ENCODE assay signal across 7 mouse cellular contexts in genomic region chr6:52584383-52584782, GRCm38 (mm10). TPM values are rescaled to one million over a fixed set of nuclear protein-coding genes. Genes with fewer than 3 reads are reported as not detected.
DNase-seq lines count a peak whose midpoint lies in the region; ATAC-seq and TF ChIP-seq lines count a peak whose summit lies in the region.

No protein-coding gene starts in this region.

- no peak overlapping the region for H3ac ChIP-seq in myocyte (ENCODE audit: control insufficient read depth, insufficient read length)

- DNase-seq in CH12.LX (ENCODE audit: extremely low read depth): peak; percentile 74
- peak; percentile 57 for DNase-seq in adrenal gland, postnatal 14 days
- peak; percentile 10 to 32 for DNase-seq in frontal cortex, postnatal 10 days (ENCODE audit: low spot score in 2 of 2)
- peak; percentile 43 to 45 for DNase-seq in left cerebral cortex, postnatal 14 days (ENCODE audit: low spot score in 2 of 2)
- DNase-seq in thymus, postnatal 14 days: no peak

- no peak overlapping the region for H3K27ac ChIP-seq in CH12.LX (ENCODE audit: insufficient read depth, low read depth)
- no peak overlapping the region for H3K27ac ChIP-seq in hindbrain, embryonic 15.5 days (replicated peaks)

- H3K9me3 ChIP-seq in CH12.LX (replicated peaks; ENCODE audit: low read length): no peaks in the 10 kb centered on the region
- H3K9me3 ChIP-seq in hindbrain, embryonic 15.5 days: no peaks in the 10 kb centered on the region

- WGBS in hindbrain, embryonic 15.5 days: 6% methylated on average over 8 of the region's 8 CpGs

- ATAC-seq in hindbrain, embryonic 15.5 days (ENCODE audit: low FRiP score, low read depth): peak; percentile 81

- dilution Hi-C loops in CH12.LX (cut with MboI; ENCODE audit: extremely low pct_ligation_motif_present, extremely low pct_unique_long_range_greater_than_20kb, low sequenced_read_pairs): no loop called here

- H3K4me3 ChIP-seq in CH12.LX (replicated peaks in 1 of 3; ENCODE audit: low read depth in 2 of 3, low read length in 2 of 3, poor library complexity in 1 of 3) (peak overlapping the region in 1 of 3 experiments; percentile 22), myocyte (no peak overlapping the region)
- no peak overlapping the region for H3K4me3 ChIP-seq in hindbrain, embryonic 15.5 days

- H3K27me3 ChIP-seq in CH12.LX (replicated peaks) (no peaks in the 10 kb centered on the region), myocyte (ENCODE audit: control insufficient read depth, insufficient read depth, insufficient read length) (no peaks in the 10 kb centered on the region)
- peaks cover 3% of the 10 kb centered on the region; the same call in 1 of the 2 replicates for H3K27me3 ChIP-seq in hindbrain, embryonic 15.5 days

- intact Hi-C loops in left cerebral cortex, postnatal 14 days (cut with DNase I): no loop called here

- no peak overlapping the region for H3K9ac ChIP-seq in CH12.LX (ENCODE audit: insufficient read depth, low read depth)
- no peak overlapping the region for H3K9ac ChIP-seq in hindbrain, embryonic 15.5 days

- TF ChIP-seq EP300 in CH12.LX (IDR thresholded peaks at IDR 0.05; ENCODE audit: low read length): peak; percentile 54

- H3K36me3 ChIP-seq in CH12.LX (replicated peaks in 1 of 2; ENCODE audit: control insufficient read depth in 1 of 2, insufficient read depth in 1 of 2, low read length in 1 of 2) (peaks cover 5 to 28% of the 10 kb centered on the region in 2 experiments), myocyte (ENCODE audit: control insufficient read depth, insufficient read depth) (no peaks in the 10 kb centered on the region)
- no peaks in the 10 kb centered on the region for H3K36me3 ChIP-seq in hindbrain, embryonic 15.5 days

- H3K4me2 ChIP-seq in CH12.LX (ENCODE audit: insufficient read depth, low read depth, poor library complexity, severe bottlenecking): no peak overlapping the region
- peak overlapping the region; percentile 14; the same call in 1 of the 2 replicates for H3K4me2 ChIP-seq in hindbrain, embryonic 15.5 days
- peak overlapping the region; percentile 57 for H3K4me2 ChIP-seq in myocyte (ENCODE audit: low read depth)

- TF ChIP-seq RAD21 in CH12.LX (IDR thresholded peaks at IDR 0.05; ENCODE audit: low read depth, low read length): no peak

- no peak for TF ChIP-seq CTCF in CH12.LX (conservative IDR thresholded peaks at IDR 0.05 in 1 of 2, IDR thresholded peaks at IDR 0.05 in 1 of 2; ENCODE audit: low read depth in 2 of 2, low read length in 2 of 2)

- H3K79me2 ChIP-seq in CH12.LX (replicated peaks; ENCODE audit: control insufficient read depth, extremely low read depth, insufficient read depth, poor library complexity, severe bottlenecking): 0 out of 2 replicates have a peak, but pooled peaks cover 2% of the 10 kb centered on the region
- no peaks in the 10 kb centered on the region for H3K79me2 ChIP-seq in myocyte (ENCODE audit: control insufficient read depth, insufficient read depth)

- TF ChIP-seq POLR2A in CH12.LX (IDR thresholded peaks at IDR 0.05; ENCODE audit: low read depth, low read length): no peak
- no peak for TF ChIP-seq POLR2A in myocyte (IDR thresholded peaks at IDR 0.05; ENCODE audit: insufficient read length, low read depth)

- in situ Hi-C loops in CH12.LX (cut with MboI; ENCODE audit: low pct_ligation_motif_present, low pct_unique_long_range_greater_than_20kb, low sequenced_read_pairs): loop anchor here (25.0 kb wide), 1 partner anchor 297 kb away; no protein-coding TSS in a partner anchor

- peaks cover 6 to 37% of the 10 kb centered on the region in 2 experiments for H3K4me1 ChIP-seq in CH12.LX (ENCODE audit: control insufficient read depth in 1 of 2, insufficient read depth in 2 of 2)
- peaks cover 7% of the 10 kb centered on the region for H3K4me1 ChIP-seq in hindbrain, embryonic 15.5 days (replicated peaks)

TF ChIP-seq in CH12.LX, 34 proteins besides CTCF, POLR2A, EP300 and RAD21:
- no peak for TF ChIP-seq ZMIZ1 (IDR thresholded peaks at IDR 0.05; ENCODE audit: low read depth, low read length)
- TF ChIP-seq ZC3H11A (IDR thresholded peaks at IDR 0.05; ENCODE audit: low read depth, low read length): no peak
- peak; percentile 72 for TF ChIP-seq MXI1 (IDR thresholded peaks at IDR 0.05; ENCODE audit: low read depth, low read length)
- TF ChIP-seq JUN (IDR thresholded peaks at IDR 0.05; ENCODE audit: insufficient read depth, low read depth, low read length): no peak
- no peak for TF ChIP-seq E2F4 (IDR thresholded peaks at IDR 0.05; ENCODE audit: insufficient replicate concordance, low read depth, low read length)
- peak; percentile 60; the same call in 1 of the 2 replicates for TF ChIP-seq TCF12 (IDR thresholded peaks at IDR 0.05; ENCODE audit: low read depth, low read length)
- TF ChIP-seq MAZ (IDR thresholded peaks at IDR 0.05; ENCODE audit: low read depth, low read length): no peak
- peak; percentile 67; the same call in 1 of the 2 replicates for TF ChIP-seq SIN3A (IDR thresholded peaks at IDR 0.05; ENCODE audit: low read length)
- TF ChIP-seq ZNF384 (IDR thresholded peaks at IDR 0.05; ENCODE audit: low read depth, low read length): peak; percentile 70
- 0 out of 2 replicates have a peak, but pooled peaks have one; percentile 34 for TF ChIP-seq MEF2A (IDR thresholded peaks at IDR 0.05; ENCODE audit: borderline replicate concordance, low read depth, low read length)
- TF ChIP-seq ETS1 (conservative IDR thresholded peaks at IDR 0.05; ENCODE audit: low read depth, low read length): peak; percentile 80
- no peak for TF ChIP-seq KAT2A (IDR thresholded peaks at IDR 0.05; ENCODE audit: insufficient replicate concordance, low read length)
- peak; percentile 85 for TF ChIP-seq BHLHE40 (IDR thresholded peaks at IDR 0.05; ENCODE audit: low read depth, low read length)

TF ChIP-seq in myocyte, 11 proteins besides CTCF, POLR2A, EP300 and RAD21:
- peak in 2 of 3 experiments; percentile 92 to 96 for TF ChIP-seq MYOD1 (IDR thresholded peaks at IDR 0.05; ENCODE audit: control insufficient read depth in 1 of 3, insufficient read length in 2 of 3, low read depth in 2 of 3)
- TF ChIP-seq POLR2AphosphoS2 (IDR thresholded peaks at IDR 0.05; ENCODE audit: insufficient read length, low read depth): no peak
- no peak for TF ChIP-seq USF1 (IDR thresholded peaks at IDR 0.05; ENCODE audit: low read depth)
- TF ChIP-seq CEBPB (IDR thresholded peaks at IDR 0.05; ENCODE audit: insufficient read depth, poor library complexity, severe bottlenecking): no peak
- no peak for TF ChIP-seq SRF (IDR thresholded peaks at IDR 0.05; ENCODE audit: control insufficient read depth, insufficient read length, low read depth)
- peak; percentile 68 for TF ChIP-seq TCF12 (IDR thresholded peaks at IDR 0.05; ENCODE audit: insufficient read depth, poor library complexity, severe bottlenecking)
- peak; percentile 78 for TF ChIP-seq REST (IDR thresholded peaks at IDR 0.05; ENCODE audit: insufficient read depth, insufficient read length)
- no peak for TF ChIP-seq E2F4 (IDR thresholded peaks at IDR 0.05; ENCODE audit: insufficient read depth)
- peak; percentile 87 to 99 (median 96) for TF ChIP-seq MYOG (IDR thresholded peaks at IDR 0.05; ENCODE audit: control insufficient read depth in 1 of 3, insufficient read depth in 1 of 3, insufficient read length in 2 of 3, low read depth in 2 of 3)
- TF ChIP-seq TCF3 (IDR thresholded peaks at IDR 0.05; ENCODE audit: insufficient read length, low read depth): peak; percentile 94
- no peak for TF ChIP-seq MAX (IDR thresholded peaks at IDR 0.05; ENCODE audit: low read depth)

RNA-seq across cellular contexts. Expression of gene Hibadh, which starts 55.8 kb away (rescaled TPM):
- 32.7 and 38.6 TPM in 2 replicates for total RNA-seq in CH12.LX (2012; rRNA removed)
- 60.4 and 62.7 TPM in 2 replicates for total RNA-seq in CH12.LX (2014; rRNA removed)
- polyA plus RNA-seq in CH12.LX (2012; ENCODE audit: insufficient read length, low read depth): 43.4 and 44.4 TPM in 2 replicates
- total RNA-seq in adrenal gland, postnatal 14 days (2021): 216 and 228 TPM in 2 replicates
- 67.9 and 69.0 TPM in 2 replicates for polyA plus RNA-seq in hindbrain, embryonic 15.5 days (2015; fragmentation: Nextera tagmentation; extraction: Ambion mirVana)
- 10 to 100 TPM; 38.3 to 40.6 TPM for total RNA-seq in left cerebral cortex, postnatal 14 days (2021)
- 37.0 TPM for polyA plus RNA-seq in myocyte (2012; fragmentation: generic; extraction: Trizol)
